Mouse (Mus musculus) midbrain, postnatal 0 days (tissue): ENCODE results near the gene Helz. TPM values are rescaled to one million over a fixed set of nuclear protein-coding genes. Genes with fewer than 3 reads are reported as not detected.
A peak's percentile ranks its signal among the peaks of the same experiment; 100 is the strongest.

Source experiments
- ATAC-seq: fragments of 200-750 bp; cut with Nextera tagmentation; 2 replicates; pipeline ENCODE4 v1.8.0; 2017; ENCODE audit warnings: moderate number of reproducible peaks, mild to moderate bottlenecking, moderate TSS enrichment, moderate library complexity; ENCODE audit not compliant: low FRiP score
- DNase-seq: peaks from one replicate; pipeline ENCODE4 v3.0.0-alpha.2; 2015; ENCODE audit warnings: low spot score
- H3K27ac ChIP-seq: fragments of 300-500 bp; sonication (generic); 2 replicates; pipeline ENCODE4 v1.5.1; 2014; ENCODE audit warnings: low read depth, mild to moderate bottlenecking, low read length, mixed read lengths
- H3K27me3 ChIP-seq: fragments of 300-500 bp; sonication (generic); 2 replicates; pipeline ENCODE4 v1.6.1; 2014; ENCODE audit warnings: low read length, control low read depth, mixed read lengths; ENCODE audit not compliant: insufficient read depth
- H3K36me3 ChIP-seq: fragments of 300-500 bp; sonication (generic); 2 replicates; pipeline ENCODE4 v1.6.1; 2014; ENCODE audit warnings: low read length, control low read depth, mixed read lengths; ENCODE audit not compliant: insufficient read depth
- H3K4me1 ChIP-seq: fragments of 300-500 bp; sonication (generic); 2 replicates; pipeline ENCODE4 v1.6.1; 2014; ENCODE audit warnings: mild to moderate bottlenecking, control low read depth, antibody characterized with exemption, low read length, mixed read lengths; ENCODE audit not compliant: insufficient read depth
- H3K4me2 ChIP-seq: fragments of 300-500 bp; sonication (generic); 2 replicates; pipeline ENCODE4 v1.6.1; 2014; ENCODE audit warnings: low read depth, mild to moderate bottlenecking, low read length, mixed read lengths; ENCODE audit not compliant: poor library complexity, severe bottlenecking
- H3K4me3 ChIP-seq: fragments of 300-500 bp; sonication (generic); 2 replicates; pipeline ENCODE4 v1.5.1; 2014; ENCODE audit warnings: low read depth, mild to moderate bottlenecking, low read length, moderate library complexity
- H3K9ac ChIP-seq: fragments of 300-500 bp; sonication (generic); replicated peaks from 2 replicates; pipeline ENCODE4 v1.6.1; 2014; ENCODE audit warnings: mild to moderate bottlenecking, low read length, moderate library complexity, mixed read lengths; ENCODE audit not compliant: poor library complexity, severe bottlenecking
- H3K9me3 ChIP-seq: fragments of 300-500 bp; sonication (generic); 2 replicates; pipeline ENCODE4 v1.6.1; 2016; ENCODE audit warnings: low read length, control low read depth
- CTCF ChIP-seq: IDR thresholded peaks from 2 replicates; pipeline ENCODE4 v1.5.1; 2016; ENCODE audit warnings: antibody characterized with exemption, mild to moderate bottlenecking
- WGBS: fragments of 180-500 bp; shearing (Covaris S2); extraction: QIAGEN DNeasy Blood & Tissue Kit; methylation state at CpG from one replicate; pipeline ENCODE4 v1.1.7; 2014; 5-methylcytosine and 5-hydroxymethylcytosine counted together
- polyA plus RNA-seq: library from polyadenylated mRNA; unstranded; fragments of >200 nt; fragmentation: Nextera tagmentation; extraction: Ambion mirVana; gene quantifications from 2 replicates; pipeline ENCODE4 v1.2.1, GENCODE M21; 2015
- total RNA-seq: library from RNA; depleted of rRNA; stranded (reverse); fragments of >200 nt; gene quantifications from 2 replicates; pipeline ENCODE4 v1.2.3, GENCODE M21; 2014

Helz gene
- total and polyA plus RNA-seq, 2 experiments from 2014 or later = 8.9 to 15.9 TPM

DNA sequence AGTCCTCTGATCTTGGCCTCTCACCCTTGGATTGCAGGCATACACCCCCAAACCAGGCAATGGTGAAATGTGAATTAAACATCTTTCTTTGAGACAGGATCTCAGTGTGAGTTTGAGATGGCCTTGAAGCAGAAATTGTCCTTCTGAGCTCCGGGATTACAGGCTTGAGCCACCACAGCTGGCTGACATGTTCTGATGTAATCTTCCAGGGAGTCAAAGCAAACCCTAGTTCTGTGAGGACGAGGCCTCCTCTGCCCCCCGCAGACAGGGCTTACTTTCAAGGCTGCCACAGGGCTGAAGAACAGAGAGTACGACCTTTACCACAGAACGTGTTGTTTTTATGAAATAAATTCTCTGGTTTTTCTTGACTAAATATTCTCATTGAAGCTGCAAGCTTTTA, 126.3 kb downstream of the Helz start:
- Histone ChIP-seq H3K9me3 (no peaks in the 10 kb centered on the region), H3K4me1 (no peaks in the 10 kb centered on the region; the same call in 1 of the 2 replicates), H3K9ac (no peak overlapping the region), H3K36me3 (peaks cover 19% of the 10 kb centered on the region), H3K4me2 (no peak overlapping the region), H3K27me3 (no peaks in the 10 kb centered on the region), H3K27ac (no peak overlapping the region), H3K4me3 (no peak overlapping the region)
- ATAC-seq (no peak), DNase-seq (no peak)
- 79% methylated on average over 5 of the region's 5 CpGs for WGBS
- TF ChIP-seq CTCF = no peak

DNA sequence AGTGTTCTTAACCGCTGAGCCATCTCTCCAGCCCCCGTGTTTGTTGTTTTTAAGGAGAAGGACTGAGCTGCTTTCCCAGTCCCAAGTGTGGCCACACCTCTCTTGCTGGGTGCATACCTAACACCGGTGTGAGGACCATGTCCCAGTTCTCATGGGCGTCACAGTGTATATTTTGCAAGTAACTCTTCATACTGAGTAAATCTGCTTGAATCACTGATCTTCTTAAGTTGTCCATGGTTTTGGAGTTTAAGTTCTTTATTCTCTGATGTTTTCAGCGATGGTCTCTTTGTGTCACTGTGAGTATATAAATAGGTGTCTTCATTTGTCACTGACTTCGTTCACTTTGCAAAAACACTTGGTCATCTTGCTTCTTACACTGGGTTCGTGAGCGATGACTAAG, 126.9 kb downstream of the Helz start:
- DNase-seq = no peak
- TF ChIP-seq CTCF = no peak
- H3K4me3 ChIP-seq = no peak overlapping the region
- H3K9ac ChIP-seq = no peak overlapping the region
- no peak for ATAC-seq
- no peaks in the 10 kb centered on the region for H3K27me3 ChIP-seq
- peaks cover 19% of the 10 kb centered on the region for H3K36me3 ChIP-seq
- 88% methylated on average over 8 of the region's 8 CpGs for WGBS
- no peaks in the 10 kb centered on the region for H3K9me3 ChIP-seq
- no peaks in the 10 kb centered on the region; the same call in 1 of the 2 replicates for H3K4me1 ChIP-seq
- no peak overlapping the region for H3K4me2 ChIP-seq
- H3K27ac ChIP-seq = no peak overlapping the region

DNA sequence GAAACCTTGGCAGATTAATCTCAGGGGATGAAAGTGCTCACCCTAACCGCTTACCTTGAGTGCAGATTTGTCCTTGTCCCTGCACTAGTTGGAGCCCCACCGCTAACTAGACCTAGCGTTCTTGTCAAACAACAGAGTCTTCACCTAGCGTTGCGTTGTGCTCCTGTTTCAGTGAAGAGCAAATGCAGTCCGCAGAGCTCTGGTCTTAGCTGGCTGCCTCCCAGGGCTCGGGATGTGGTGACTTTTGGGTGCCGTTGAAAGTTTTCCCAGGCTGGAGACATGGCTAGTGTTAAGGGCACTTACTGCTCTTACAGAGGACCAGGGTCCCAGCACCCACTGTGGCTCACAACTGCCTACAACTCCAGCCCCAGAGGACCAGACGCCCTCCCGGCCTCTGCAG, 127.5 kb downstream of the Helz start:
- Histone ChIP-seq H3K4me2 (no peak overlapping the region), H3K9ac (no peak overlapping the region), H3K9me3 (no peaks in the 10 kb centered on the region), H3K27ac (no peak overlapping the region), H3K36me3 (peaks cover 16% of the 10 kb centered on the region), H3K27me3 (no peaks in the 10 kb centered on the region), H3K4me3 (no peak overlapping the region), H3K4me1 (no peaks in the 10 kb centered on the region; the same call in 1 of the 2 replicates)
- ATAC-seq (no peak), DNase-seq (no peak)
- TF ChIP-seq CTCF = no peak
- WGBS = 80% methylated on average over 10 of the region's 10 CpGs

DNA sequence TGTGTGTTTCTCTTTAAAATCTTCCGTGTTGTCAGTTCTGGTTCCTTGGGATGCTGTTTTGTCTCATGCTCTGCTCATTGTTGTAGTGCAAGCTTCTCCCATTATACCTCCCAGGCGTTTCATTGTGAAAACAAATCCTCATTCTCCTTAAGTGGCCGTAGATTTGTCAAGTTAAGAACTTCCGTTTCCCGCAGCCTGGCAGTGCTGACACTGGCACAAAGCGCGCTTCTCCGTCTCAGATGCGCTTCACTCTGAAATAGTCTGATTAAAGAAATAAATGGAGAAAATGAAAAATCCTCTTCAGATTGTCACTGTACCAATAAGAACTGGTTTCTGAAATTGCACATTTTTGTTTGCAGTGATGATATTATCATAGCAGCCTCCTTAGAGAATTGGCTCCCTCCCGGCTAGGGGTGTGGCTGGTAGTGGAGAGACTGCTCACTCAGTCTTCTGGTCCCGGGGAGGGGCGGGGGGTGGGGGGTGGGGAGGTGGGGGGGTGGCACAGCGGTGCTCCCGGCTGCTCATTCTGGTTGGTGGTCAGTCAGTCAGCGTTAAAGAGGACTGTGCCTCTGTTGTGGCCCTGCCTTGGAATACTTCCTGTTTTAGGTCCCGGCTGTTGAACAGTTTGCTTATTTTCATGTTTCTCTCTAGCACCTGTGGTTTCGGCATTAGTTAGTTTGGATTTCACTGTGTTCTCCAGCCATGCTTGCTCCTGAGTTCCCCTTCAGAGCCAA, 128.6 kb downstream of the Helz start:
- TF ChIP-seq CTCF = no peak
- no peaks in the 10 kb centered on the region; the same call in 1 of the 2 replicates for H3K4me1 ChIP-seq
- no peaks in the 10 kb centered on the region for H3K27me3 ChIP-seq
- H3K27ac ChIP-seq = no peak overlapping the region
- ATAC-seq = no peak
- peaks cover 6% of the 10 kb centered on the region; the same call in 1 of the 2 replicates for H3K36me3 ChIP-seq
- H3K4me2 ChIP-seq = peak overlapping the region; percentile 23
- H3K4me3 ChIP-seq = peak overlapping the region; percentile 1; the same call in 1 of the 2 replicates
- H3K9ac ChIP-seq = 0 out of 2 replicates have a peak overlapping the region, but pooled peaks have one; percentile 8
- WGBS = 21% methylated on average over 17 of the region's 17 CpGs
- no peaks in the 10 kb centered on the region for H3K9me3 ChIP-seq
- DNase-seq = peak; percentile 41

DNA sequence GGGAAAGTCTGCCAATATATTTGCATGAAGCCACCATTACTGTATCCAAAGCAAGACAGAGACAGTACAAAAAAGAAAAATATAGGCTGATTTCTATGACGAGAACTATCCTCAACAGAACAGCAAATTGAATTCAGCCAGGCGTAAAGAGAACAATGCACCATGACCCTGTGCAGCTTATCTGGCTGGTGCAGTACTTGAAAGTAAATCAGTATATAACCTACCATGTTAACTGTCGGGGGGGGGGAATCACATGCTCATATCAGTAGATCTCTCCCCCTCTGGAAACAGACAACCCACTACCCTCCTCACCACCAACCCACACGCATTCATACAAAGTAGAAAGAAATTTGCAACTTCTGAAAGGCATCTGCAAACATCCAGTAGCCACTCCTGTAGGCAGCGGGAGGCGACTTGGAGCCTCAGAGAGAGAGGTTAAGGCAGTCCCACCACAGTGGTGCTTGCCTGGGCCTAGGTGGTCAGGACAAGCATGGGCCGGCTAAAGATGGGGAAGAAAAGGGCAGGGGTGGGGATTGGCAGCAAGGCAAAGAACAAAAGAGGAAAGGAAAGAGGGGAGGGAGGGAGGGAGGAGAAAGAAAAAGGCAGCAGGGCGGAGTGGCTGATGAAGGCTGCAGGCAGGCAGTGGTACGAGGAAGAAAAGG, 135.1 kb downstream of the Helz start:
- no peaks in the 10 kb centered on the region for H3K27me3 ChIP-seq
- no peak overlapping the region for H3K4me2 ChIP-seq
- H3K4me1 ChIP-seq = peaks cover 6% of the 10 kb centered on the region; the same call in 1 of the 2 replicates
- ATAC-seq (no peak), DNase-seq (no peak)
- H3K4me3 ChIP-seq = no peak overlapping the region
- H3K27ac ChIP-seq = 0 out of 2 replicates have a peak overlapping the region, but pooled peaks have one; percentile 7
- WGBS = 31% methylated on average over 9 of the region's 9 CpGs
- TF ChIP-seq CTCF = no peak
- H3K9ac ChIP-seq = no peak overlapping the region
- H3K36me3 ChIP-seq = peaks cover 7% of the 10 kb centered on the region
- H3K9me3 ChIP-seq = no peaks in the 10 kb centered on the region
